Mouse (Mus musculus): ENCODE measurements at regions not wholly inside any gene's neighbourhood (a gene's known extent, or its start where the extent isn't known, plus 50 kb on each side); places are given as distances from the start of the nearest gene placed in this dataset.
A peak's percentile ranks its signal among the peaks of the same experiment; 100 is the strongest.

DNA sequence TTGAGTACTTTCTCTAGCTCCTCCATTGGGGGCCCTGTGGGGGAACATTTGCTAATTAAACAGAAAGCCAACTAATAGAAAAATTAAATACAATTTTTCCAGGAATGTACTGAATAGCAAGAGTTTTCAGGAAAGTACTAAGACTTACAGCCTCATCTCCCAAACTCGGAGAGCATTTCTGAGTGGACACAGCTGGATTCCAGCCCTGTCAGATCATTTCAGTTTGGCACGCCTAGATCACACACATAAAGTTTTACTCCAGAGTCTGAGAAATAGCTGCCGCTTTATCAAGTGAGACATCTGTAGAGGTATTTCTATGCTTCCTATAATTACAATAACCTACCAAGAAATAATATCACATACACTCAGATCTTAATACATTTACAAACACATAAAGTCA, 470.7 kb downstream of the Rps29 start:
- DNase-seq (ENCODE audit: low read depth, low spot score), result no peak

DNA sequence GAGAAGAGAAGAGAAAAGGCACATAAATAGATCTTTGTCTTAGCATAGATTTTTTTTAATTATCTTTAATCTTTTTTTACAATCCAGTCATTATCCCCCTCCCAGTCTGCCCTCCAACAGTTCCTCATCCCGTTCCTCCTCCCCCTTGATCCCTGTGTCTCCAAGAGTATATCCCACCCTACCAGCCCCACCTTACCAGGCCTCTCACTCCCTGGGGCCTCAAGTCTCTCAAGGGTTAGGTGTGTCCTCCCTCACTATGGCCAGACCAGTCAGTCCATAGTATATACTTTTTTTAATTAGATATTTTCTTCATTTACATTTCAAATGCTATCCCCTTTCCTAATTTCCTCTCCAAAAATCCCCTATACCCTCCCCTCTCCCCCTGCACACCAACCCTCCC, 475.1 kb downstream of the Rps29 start:
- DNase-seq (ENCODE audit: low read depth, low spot score), result no peak

GRCm38 (mm10) chr12:68683176-68683575, 475.8 kb downstream of the Rps29 start:
- DNase-seq (ENCODE audit: low read depth, low spot score), result no peak

GRCm38 (mm10) chr12:68680668-68681067, 478.3 kb downstream of the Rps29 start:
- DNase-seq (ENCODE audit: low read depth, low spot score), result no peak

DNA sequence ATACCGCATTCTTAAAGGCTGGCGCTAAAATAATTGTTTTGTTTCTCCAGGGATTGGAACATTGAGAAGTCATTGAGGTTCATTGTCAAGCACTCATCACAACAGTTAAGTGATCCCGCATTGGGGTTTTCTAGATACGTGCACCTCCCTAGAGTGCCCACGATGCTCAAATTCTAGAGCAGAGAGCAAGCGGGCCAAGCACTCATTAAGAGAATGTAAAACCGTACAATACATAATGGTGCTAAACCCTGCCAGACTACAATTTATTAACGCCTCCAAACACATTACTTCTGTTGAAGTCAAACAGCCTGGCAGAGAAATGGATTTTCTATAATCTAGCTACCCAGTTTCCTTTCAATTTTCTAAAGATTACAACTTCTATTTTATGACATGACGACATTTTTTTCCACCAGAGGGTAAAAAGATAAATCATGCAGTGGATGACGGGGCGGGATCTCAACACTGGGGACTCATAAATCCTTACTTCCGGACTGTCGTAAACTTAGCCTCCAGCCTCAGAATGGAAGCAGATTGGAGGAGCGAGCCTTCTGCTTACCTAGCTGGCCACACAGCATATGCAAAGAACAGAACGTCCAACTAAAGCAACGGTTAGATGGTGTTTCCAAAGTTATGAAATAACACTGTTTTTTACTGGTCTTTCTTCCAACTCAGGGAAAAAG, 482.8 kb downstream of the Rps29 start:
- no peak for DNase-seq (ENCODE audit: low read depth, low spot score)

GRCm38 (mm10) chr12:68672011-68672410, 487.0 kb downstream of the Rps29 start:
- no peak for DNase-seq (ENCODE audit: low read depth, low spot score)

DNA sequence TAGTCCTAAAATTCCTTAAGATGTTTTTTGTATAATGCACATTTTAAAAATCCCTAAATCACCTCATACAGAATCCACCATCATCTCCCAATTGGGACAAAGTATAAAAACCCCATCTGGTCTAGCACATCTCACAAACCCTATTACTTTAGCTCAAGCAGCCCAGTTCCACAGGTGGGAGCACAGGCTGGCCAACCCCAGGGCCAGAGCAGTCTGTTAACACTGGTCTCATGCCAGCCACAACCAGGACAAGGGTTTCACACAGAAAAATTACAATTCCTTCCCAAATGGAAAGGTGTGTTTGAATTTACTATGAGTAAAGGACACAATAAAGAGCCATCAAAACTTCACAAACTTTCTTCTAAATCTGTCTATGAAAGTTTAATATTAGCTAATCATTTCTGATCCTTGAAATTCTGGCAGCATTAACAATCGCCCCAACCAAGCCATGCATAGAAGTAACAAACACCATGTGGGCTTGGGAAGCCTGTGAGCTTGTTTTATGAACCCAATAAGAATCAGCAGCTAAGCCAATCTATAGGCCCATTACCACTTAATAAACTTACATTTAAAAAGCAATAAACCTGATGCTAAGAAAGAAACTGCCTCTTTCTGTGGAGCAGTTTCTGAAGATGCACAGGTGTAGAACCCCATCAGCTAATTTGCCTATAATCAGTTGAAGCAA, 512.9 kb downstream of the Rps29 start:
- no peak for DNase-seq (ENCODE audit: low read depth, low spot score)

DNA sequence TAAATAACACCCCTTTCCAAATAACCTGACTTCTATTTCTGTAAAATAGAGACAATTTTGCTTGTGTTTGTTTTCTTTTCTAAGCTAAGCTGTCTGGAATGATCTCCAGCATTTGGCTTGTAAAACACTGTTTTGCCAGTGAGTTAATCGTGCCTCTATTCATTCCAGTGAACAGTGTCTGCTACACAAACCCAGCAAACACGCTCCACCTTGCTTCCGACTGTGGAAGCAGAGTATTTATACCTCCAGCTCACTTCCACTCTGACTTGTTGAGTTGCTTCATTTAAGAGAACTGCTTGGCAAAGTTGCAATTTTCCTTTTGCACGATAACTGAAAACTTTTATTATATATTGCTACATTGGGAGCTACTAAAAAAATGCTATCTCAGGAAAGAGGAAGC, 515.3 kb downstream of the Rps29 start:
- no peak for DNase-seq (ENCODE audit: low read depth, low spot score)

DNA sequence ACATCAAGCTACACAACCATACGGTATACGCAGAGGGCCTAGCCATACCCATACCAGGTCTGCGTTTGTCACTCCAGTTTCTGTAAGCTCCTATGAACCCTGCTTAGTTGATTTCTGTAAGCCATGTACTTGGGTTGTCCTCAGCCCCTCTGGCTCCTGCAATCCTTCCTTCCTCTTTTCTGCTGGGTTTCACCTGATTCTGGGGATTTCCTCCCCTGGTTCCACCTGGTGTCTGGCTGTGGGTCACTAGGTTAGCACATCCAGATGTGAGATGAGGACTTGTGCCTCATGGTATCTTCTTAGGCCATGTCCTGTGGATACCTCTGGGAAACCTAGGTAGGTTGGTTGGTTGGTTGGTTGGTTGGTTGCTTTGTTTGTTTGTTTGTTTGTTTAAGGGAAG, 526.5 kb downstream of the Rps29 start:
- DNase-seq (ENCODE audit: low read depth, low spot score), result no peak

DNA sequence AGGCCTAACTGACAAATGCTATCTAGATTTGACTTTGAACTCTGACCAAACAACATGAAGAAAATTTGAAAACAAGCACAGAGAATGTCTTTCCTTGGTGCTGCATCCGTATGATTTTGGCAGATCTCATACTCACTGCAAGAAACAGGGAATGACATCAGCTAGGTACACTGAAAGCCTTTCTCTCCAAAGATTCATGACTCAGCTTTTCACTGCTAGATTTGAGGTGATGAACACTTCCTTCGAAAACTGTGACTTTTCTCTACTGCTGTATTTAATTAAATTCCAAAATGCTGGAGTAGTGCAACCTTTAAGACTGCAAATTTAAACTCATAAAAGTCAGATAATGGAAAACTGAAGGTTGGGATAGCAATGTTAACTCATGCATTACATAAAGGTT, 540.6 kb downstream of the Rps29 start:
- no peak for DNase-seq (ENCODE audit: low read depth, low spot score)

GRCm38 (mm10) chr12:68605417-68606000, 553.5 kb downstream of the Rps29 start:
- DNase-seq (ENCODE audit: low read depth, low spot score), result no peak

DNA sequence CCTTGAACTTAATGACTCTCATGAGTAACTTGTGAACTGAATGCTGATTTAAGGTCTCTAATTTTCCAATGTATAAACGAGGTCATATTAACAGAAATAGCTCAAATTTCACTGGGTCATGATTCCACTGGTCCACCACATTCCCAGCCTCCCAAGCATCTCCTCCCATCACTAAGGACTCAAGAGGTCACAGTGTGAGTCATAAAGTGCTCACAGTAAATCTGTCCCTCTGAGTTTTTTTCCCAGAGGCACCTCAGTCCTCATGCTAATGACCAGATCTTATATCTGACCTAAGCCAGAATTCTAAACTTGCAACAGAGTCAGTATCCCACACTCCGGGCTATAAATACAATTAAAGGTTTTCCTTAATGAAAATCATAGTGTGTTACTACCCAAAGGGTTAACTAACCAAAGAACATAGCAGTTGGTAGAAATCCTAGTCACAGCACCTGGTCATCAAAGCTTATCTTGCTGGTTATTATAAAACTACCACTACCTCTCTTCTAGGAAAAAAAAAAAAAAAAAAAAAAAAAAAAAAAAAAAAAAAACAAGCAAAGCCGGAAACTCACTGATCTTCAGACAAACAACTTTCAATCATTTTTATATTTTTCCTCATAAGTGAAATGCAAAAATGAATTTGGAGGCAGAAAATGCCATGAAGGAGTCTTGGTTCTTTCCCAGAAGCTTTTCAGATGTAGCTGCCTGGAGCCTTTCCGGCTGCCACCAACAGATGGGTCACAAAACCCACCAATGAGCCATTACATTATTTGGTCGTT, 554.3 kb downstream of the Rps29 start:
- no peak for DNase-seq (ENCODE audit: low read depth, low spot score)

- peak; percentile 39 for DNase-seq (ENCODE audit: low read depth, low spot score)
These were observed 556.3 kb downstream of the Rps29 start for GRCm38 (mm10) chr12:68602682-68603081.

DNA sequence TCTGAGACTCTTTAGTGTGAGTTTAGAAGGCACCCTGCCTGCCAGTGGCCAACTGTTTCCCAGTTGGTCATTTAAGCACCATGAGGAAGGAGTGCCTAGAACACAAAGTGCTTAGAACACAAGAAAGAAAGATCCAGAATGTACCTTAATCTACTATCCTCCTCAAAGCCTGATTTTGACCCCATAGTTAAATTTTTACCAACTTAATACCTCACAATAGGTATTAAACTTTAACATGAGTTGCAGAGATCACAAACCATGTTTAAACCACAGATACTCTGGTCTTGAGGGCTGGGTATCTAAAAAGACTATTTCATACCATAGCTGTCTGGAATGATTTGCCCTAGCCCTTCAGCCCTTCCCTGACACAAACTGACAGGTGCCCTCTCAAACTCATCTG, 557.6 kb downstream of the Rps29 start:
- DNase-seq (ENCODE audit: low read depth, low spot score), result no peak

GRCm38 (mm10) chr12:68599681-68600596, 559.0 kb downstream of the Rps29 start:
- DNase-seq (ENCODE audit: low read depth, low spot score), result no peak

DNA sequence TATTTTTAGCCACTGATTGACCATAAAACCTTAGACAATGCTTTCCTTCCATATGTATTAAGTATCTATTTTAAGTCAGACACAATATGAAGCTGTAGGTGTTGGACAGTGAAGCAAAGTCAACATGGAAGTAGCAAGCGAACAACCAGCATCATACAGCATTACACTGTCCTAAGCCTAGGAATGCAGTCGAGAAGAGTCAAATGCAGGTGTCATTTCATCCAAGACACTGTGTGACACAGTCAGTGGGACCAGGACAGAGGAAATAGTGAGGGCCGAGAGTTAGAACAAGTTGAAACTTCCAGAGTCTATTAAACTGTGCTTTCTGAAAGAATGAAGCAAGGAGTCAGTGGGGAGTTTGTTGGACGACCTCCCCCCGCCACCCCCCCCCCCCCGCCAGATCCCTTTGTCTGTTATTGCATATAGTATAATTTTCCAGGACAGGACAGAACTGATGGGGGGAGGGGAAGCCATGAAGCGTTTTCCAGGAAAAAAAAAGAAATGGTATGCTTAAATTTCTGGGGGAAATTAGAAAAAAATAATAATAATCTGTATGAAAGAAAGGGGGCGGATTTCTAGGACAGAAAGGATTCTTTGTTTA, 559.9 kb downstream of the Rps29 start:
- no peak for DNase-seq (ENCODE audit: low read depth, low spot score)

GRCm38 (mm10) chr12:68585524-68585872, 573.5 kb downstream of the Rps29 start:
- no peak for DNase-seq (ENCODE audit: low read depth, low spot score)

- DNase-seq (ENCODE audit: low read depth, low spot score), result no peak
These were observed 574.0 kb downstream of the Rps29 start for GRCm38 (mm10) chr12:68584786-68585523.

GRCm38 (mm10) chr12:68579909-68580308, 579.1 kb downstream of the Rps29 start:
- DNase-seq (ENCODE audit: low read depth, low spot score), result no peak

DNA sequence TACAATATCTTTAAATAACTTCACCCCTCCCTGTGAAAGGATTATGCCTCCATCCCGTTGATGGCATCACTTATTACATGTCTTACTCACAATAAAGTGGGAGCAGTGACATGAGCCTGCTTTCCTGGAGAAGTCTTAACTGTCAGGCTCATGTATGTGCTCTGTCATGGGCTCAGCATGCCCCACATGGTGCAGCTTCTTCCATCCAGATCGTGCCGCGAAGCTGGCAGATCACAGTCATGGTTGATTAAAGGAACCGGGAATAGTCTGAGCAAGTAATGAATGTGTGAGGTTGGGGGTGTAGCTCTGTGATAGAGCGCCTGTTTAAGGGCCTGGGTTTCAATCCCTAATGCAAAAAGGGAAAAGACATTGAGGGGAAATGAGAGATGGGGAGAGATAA, 581.5 kb downstream of the Rps29 start:
- DNase-seq (ENCODE audit: low read depth, low spot score), result no peak
